Mouse (Mus musculus) brain, embryonic 14.5 days (tissue): ENCODE measurements around the gene Retn. TPM values are rescaled to one million over a fixed set of nuclear protein-coding genes. Genes with fewer than 3 reads are reported as not detected.

Experiments used
- DNase-seq: peaks from one replicate; pipeline ENCODE4 v3.0.0-alpha.2; 2011; ENCODE audit warnings: low read depth
- CTCF ChIP-seq: fragments of 200-500 bp; IDR thresholded peaks from 2 replicates; pipeline ENCODE4 v1.5.1; 2012; ENCODE audit warnings: inconsistent platforms, mild to moderate bottlenecking, moderate library complexity, borderline replicate concordance; ENCODE audit not compliant: insufficient read depth, insufficient read length; ENCODE audit errors: extremely low read depth
- POLR2A ChIP-seq: fragments of 200-500 bp; IDR thresholded peaks from 2 replicates; pipeline ENCODE4 v1.6.1; 2012; ENCODE audit warnings: mild to moderate bottlenecking, inconsistent platforms, borderline replicate concordance; ENCODE audit not compliant: poor library complexity, insufficient read depth, insufficient read length, severe bottlenecking; ENCODE audit errors: extremely low read depth
- polyA plus RNA-seq: library from polyadenylated mRNA; depleted of rRNA; stranded (reverse); fragments of >200 nt; gene quantifications from 2 replicates; pipeline ENCODE4 v1.2.3, GENCODE M21; 2012

Gene Retn
- polyA plus RNA-seq, 1 experiment: 0.34 TPM

DNA sequence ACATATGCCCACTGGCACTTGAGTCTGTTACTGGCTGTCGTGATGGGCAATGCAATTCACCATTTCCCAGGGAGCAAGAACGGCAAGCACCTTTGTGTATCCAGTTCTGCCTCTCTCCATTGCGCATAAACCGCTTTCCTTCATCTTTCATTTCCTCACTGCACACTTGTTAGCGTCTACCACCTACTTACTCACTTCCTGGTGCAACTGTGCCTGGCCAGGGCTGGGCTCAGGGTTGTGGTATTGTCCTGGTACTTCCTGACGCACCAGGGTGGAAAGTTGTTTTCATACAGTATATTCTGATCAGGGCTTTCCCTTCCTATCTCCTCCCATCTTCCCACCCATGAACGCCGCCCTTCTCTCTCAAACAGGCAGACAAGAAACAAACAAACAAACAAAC lies 5.3 kb downstream of the Retn start:
- DNase-seq: no peak
- TF ChIP-seq POLR2A (no peak), CTCF (no peak)

DNA sequence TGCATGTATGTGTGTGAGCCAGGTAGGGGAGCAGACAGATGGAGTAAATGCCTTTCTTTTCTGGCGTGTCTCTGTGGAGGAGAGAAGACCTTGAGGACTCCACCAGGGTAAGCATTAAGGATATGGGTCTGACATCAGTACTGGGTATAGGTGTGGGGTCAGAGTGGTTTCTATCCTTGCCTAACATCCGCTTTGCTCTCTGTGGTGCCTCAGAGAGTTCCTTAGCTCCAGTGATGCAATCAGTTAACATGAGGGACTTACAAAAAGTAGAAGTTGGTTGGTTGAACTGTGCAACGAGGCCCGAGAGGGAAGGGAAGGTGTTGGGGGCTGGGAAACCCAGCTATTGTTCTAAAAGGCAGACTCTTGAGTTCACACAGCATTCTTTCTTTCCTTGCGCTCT lies 8.8 kb downstream of the Retn start:
- no peak for DNase-seq
- TF ChIP-seq POLR2A (no peak), CTCF (no peak)

DNA sequence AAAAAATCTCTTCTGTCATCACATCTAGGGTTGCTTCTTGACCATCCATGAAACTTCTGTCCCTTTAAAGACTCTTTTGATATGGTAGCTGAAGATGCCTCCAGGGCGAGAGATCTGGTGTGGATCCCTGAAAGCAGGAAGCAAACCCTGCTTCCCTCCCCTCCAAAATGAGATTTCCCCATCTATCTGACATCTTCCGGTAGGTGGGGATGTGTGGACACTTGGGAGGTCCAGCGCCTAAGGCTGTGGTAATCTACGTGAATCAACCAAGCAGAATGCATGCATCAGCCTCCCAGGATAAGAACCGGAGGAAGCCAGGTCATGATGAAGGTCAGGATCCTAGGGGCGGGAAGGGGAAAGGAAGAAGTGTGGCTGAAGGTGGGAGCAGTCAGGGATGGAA lies 9.9 kb downstream of the Retn start, which contains the start of gene Mcemp1:
TSS of gene Mcemp1 (plus strand) at position 248 of the 400 bp plus-strand sequence.
- TF ChIP-seq POLR2A (no peak), CTCF (no peak)
- DNase-seq: no peak

DNA sequence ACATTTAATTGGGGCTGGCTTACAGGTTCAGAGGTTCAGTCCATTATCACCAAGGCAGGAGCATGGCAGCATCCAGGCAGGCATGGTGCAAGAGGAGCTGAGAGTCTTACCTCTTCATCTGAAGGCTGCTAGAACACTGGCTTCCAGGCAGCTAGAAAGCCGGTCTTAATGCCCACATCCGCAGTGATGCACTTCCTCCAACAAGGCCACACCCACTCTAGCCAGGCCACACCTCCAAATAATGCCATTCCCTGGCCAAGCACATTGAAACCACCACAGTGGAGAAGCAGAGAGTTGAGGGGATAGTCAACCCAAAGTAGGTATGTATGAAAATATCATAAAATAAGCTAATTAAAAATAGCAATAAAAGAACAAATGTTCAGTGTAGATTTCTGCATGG lies 14.8 kb downstream of the Retn start:
- no peak for TF ChIP-seq CTCF
- no peak for TF ChIP-seq POLR2A

DNA sequence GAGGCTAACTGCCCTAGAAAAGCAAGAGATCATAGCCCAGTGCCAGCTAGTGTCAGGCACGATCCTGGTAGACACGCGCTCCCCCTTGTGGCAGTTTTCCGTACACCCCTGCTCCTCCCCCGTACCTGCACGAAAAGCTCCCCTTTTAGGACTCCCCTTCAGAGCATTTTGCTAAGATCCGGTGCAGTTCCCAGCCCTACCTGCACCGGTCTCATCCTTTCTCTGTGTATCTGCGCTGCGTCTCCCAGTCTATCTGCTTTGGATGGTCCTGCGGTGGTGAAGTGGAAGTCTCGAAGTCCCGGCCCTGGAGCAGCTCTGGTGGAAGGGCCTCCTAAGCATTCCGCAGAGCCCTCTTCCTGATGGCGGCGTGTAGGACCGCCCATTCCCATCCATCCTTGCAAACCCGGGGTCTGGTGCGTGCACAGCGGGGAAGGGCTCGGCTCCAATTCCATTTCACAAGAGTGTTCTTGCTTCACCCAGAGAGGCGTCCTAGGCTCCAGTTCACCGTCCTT lies 16.5 kb downstream of the Retn start, which contains the start of gene Fcor:
TSS of gene Fcor (minus strand) at position 383 of the 512 bp plus-strand sequence.
- peak; percentile 90 for TF ChIP-seq CTCF
- TF ChIP-seq POLR2A: 0 out of 2 replicates have a peak, but pooled peaks have one; percentile 19
- DNase-seq: peak; percentile 94

More for the DNA sequence above, 14.8 kb downstream of the Retn start:
- DNase-seq: no peak

DNA sequence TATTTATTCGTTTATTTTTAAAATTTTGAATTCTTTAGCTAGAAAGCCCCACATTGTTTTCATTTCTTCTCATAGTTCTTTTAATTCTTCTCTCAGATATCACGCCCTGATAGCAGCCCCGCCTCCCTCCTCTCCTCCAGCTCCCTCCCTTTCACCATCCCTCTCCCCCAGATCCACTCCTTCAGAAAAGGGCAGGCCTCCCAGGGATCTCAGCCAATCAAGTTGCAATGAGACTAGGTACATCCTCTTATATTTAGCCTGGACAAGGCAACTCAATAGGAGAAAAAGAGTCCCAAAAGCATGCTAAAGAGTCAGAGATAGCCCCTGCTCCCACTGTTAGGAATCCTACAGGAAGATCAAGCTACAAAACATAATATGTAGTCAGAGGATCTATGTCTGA lies 19.1 kb downstream of the Retn start:
- DNase-seq: no peak
- TF ChIP-seq CTCF (no peak), POLR2A (no peak)

DNA sequence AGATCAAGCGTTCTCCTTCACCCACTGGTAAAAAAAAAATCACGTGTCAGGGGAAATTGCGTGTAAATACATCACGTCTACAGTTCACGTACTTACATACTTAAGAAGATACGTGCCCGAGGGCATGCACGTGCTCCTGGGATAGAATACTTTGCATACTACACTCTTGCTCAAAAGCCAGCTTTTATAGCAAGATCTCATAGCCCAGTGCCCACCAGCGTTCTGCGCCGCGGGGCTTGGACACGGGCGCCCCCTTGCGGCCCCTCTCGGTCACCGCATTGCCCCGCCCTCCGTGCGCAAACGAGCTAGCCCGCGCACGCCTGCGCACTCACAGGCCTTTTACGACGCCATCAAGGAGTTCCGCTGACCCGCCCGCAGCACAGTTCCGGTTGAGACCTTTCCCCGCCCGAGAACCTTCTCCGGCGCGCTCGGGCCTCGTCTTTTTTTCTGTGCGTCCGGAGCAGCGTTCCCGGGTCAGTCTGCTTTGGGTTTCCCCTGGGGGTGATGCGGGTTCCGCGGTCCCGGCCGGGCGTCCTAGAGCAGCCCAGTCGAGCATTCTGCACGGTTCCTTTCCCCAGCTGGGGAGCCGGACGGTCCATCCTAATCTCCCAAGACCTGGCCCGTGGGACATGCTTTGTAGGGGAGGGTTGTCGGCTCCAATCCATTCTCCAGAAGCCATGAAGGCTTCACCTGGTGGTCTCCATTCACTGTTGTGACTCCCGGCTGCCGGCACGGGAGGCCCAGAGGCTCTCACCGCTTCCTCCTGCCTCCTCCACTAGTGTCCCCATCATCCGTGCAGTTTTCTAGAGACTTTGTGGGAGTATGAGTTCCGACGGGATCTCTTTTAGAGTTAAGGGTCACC lies 20.8 kb downstream of the Retn start, which contains the start of gene Trappc5:
TSS of gene Trappc5 (plus strand) at position 169 of the 862 bp plus-strand sequence.
- TF ChIP-seq CTCF (peak; percentile 98), POLR2A (peak; percentile 57; the same call in 1 of the 2 replicates)
- peak; percentile 97 for DNase-seq

DNA sequence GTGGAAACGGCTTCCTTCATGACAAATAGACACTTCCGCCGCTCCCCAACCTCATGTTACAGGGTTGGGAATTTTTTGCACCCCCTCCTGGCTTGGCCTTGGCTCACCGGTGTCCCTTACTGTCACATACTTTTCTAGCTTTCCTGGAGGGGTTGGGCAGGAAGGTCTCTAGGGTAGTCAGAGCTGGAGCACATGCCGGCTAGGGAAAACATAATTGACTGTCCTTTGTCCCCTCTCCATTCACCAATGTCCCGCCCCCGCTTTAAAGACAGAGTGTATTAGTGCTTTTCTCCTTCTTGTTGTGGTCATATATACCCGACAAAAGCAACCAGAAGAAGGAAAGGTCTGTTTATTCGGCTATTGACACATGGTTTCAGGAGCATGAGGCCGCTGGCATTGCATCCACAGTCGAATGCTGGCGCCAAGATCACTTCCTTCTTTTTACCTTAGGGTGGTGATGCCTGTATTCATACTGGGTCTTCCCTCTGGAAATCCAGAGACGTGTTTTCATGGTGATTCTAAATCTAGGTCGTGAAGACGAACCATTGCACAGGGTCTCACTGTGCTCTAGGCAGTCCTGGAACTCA lies 21.5 kb downstream of the Retn start:
- TF ChIP-seq CTCF (no peak), POLR2A (no peak)
- peak; percentile 11 for DNase-seq

DNA sequence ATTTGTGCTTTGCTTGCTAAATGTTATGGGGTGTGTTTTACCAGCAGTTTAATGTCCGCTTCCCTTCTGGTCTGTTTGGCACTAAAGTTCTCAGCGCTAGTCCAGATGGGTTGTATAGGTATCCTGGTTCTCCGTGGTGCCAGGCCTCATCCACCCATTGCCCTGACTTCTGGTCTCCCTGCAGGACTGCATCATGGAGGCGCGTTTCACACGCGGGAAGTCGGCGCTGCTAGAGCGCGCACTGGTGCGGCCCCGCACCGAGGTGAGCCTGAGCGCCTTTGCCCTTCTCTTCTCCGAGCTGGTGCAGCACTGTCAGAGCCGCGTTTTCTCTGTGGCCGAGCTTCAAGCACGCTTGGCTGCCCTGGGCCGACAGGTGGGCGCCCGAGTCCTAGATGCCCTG lies 23.3 kb downstream of the Retn start:
- TF ChIP-seq CTCF (no peak), POLR2A (no peak)
- no peak for DNase-seq

DNA sequence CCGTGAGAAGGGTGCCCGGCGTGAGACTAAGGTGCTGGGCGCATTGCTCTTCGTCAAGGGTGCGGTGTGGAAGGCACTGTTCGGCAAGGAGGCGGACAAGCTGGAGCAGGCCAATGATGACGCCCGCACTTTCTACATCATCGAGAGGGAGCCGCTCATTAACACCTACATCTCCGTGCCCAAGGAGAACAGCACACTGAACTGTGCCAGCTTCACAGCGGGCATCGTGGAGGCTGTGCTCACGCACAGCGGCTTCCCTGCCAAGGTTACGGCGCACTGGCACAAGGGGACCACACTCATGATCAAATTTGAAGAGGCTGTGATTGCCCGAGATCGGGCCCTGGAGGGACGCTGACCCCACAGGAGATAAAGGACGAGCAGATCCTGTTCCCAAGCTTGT lies 23.7 kb downstream of the Retn start:
- TF ChIP-seq CTCF (no peak), POLR2A (no peak)

DNA sequence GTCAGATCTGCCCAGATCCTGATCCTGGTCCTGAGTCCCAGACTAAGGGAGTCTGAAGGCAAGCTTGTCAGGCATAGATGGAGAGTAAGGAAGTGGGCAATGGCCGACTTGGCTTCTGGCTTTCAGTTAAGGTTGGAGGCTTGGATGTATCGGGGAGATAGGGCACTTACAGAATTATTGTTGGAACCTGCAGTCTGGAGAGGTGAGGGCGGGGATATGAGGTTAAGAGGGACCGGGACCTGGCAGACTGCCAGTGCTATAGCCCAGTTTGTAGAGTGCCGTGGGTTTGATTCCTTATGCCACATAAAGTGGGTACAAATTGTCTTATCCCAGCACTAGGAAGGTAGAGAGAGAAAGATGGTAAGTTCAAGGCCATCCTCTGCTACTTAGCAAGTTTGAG lies 24.1 kb downstream of the Retn start:
- TF ChIP-seq CTCF (no peak), POLR2A (no peak)

More for the DNA sequence above, 23.7 kb downstream of the Retn start:
- no peak for DNase-seq

More for the DNA sequence above, 24.1 kb downstream of the Retn start:
- DNase-seq: no peak
